Mouse (Mus musculus) G1E (cell line): ENCODE data around the gene Plaur.

ENCODE experiments used
- CTCF ChIP-seq: IDR thresholded peaks from 2 replicates; pipeline ENCODE4 v1.5.1; 2012; ENCODE audit warnings: low read depth, low read length, inconsistent platforms, mixed read lengths
- POLR2AphosphoS5 ChIP-seq: IDR thresholded peaks from 2 replicates; pipeline ENCODE4 v1.6.1; 2012; ENCODE audit warnings: low read depth, low read length, inconsistent platforms; ENCODE audit not compliant: insufficient replicate concordance
- TAL1 ChIP-seq: conservative IDR thresholded peaks from 2 replicates; pipeline ENCODE4 v1.6.1; 2012; ENCODE audit warnings: low read depth, low read length, inconsistent platforms, mixed read lengths

GRCm38 (mm10) chr7:24474811-24475506, 12.7 kb downstream of the Plaur start:
- TF ChIP-seq CTCF (no peak), TAL1 (no peak), POLR2AphosphoS5 (no peak)
